Mouse (Mus musculus): Measurements from ENCODE around the gene Runx1.

Runx1 gene

DNA sequence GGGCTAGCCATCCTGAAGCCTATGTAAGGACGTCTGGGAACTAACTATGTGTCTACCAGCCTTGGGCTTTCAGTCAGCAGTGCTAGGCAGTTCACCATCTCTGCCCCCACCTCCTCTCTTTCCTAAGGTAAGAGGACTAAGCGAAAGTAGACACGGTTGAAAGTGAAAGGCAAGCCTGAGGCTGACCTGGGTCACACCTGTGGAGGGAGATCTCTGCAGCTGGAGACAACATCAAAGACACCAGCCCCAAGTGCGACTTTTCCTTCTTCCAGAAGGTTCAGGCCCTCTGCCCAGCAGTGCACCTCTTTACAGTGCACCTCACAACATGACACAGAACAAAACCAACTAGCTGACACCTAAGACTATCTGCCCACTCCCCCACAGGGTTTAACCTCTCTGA is 82.2 kb downstream of the Runx1 start:
- peak; percentile 54 for DNase-seq

DNA sequence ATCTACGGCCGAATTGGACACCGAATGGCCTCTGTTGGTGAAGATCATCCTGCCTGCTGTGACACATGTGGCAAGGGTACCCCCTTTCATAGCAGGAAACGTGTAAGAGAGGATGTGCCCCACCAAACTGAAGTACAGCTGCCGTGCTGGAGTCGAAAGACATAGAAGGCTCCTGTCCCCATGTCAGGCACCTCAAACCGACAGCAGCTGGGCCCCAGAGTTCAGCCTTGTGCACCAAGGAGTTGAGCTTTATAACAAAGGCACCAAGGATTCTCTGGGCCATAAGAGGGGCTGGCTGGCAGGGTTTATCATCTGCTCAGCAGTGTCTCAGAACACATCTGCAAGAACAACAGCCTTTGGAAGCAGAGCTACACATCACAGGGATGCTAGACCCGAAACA is 84.6 kb downstream of the Runx1 start:
- DNase-seq, result peak; percentile 81

DNA sequence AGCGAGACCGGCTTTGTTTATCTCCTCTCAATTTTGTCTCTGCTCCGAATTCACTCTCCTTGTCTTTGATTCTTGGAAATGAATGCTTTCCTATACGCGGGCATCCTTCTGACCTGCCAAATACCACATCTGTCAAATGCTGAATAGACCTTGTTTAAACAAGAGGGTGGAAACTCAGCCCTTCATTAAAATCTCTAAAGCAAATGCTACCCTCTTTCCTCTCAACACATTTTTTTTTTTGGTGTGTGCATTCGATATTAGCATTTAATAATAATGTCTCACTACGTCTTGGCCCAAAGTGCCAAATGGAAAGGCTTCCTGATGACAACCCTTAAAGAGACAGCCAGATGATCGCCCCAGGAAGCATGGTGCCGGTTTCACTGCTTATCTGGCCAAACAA is 85.4 kb downstream of the Runx1 start:
- no peak for DNase-seq

DNA sequence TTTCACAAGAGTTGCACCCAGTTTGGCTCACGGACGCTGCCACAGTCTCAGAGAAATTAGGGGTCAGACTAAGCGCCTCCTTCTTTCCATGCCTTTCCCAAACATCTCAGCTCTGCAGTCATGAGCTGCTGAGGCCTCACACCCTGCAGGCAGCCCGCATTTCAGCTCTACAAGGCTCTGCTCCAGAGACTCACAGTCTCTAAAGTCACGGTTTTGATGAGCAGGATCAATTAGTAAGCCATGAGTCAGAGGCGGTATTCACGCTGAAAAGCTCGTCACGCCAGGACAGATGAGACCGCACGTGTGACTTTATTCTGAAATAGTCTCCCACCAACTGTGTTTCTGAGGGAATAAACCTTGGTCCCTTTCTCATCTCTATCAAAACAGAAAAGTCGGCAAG is 86.0 kb downstream of the Runx1 start:
- DNase-seq, result no peak

DNA sequence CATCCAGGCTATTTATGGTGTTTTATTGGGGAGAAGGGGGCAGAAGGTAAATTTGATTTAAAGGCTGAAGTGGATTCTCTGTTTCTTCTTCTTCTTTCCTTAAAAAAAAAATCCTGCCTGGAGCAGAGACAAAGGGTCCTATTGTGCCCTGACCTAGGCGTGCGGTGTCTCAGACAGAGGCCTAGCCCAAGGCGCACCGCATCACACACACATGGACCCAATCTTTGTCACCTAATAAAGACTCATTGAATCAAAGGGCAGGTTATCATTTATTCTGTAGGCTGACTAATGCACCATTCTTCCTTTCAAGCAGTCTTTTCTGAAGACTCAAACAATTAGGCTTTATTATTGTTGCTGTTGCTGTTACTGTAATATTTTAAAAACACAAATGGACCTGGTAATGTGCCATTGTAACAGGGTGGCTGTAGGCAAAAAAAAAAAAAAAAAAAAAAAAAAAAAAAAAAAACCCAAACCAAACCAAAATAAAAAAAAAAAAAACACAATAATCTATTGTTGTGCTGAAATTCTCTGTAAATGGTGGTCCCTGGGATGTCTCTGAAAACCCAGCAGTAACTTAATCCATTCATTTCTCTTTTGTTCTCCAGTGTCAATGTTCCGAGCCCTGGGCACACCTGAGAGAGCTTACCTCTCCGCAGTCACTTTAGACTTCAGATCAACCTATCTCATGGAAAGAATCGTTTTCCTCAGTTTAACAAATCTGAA is 86.7 kb downstream of the Runx1 start:
- no peak for DNase-seq

DNA sequence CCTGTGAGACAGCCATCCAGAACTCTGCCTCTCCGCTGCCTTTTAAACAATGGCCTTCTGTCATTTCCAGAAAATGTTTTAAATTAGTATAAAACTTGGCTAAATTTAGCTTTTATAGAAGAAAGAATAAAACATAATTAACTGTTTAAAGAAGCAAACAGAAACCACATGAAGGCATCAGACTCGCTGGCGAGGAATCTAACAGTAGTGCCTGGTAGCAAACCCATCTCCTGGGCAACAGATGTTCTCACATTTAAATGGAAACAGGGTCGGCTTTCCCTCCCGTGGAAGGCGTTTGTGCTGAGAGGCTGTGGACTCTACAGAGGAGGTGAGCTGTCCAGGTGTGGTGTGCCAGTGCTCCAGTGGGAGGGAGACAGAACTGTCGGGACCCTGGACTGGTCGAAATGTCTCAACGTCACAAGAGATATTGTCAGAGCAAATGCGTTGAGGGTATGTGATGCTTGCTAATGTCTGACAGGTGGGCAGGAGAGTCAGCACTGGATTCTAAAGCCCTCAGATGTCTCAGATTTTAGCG is 87.4 kb downstream of the Runx1 start:
- no peak for DNase-seq

DNA sequence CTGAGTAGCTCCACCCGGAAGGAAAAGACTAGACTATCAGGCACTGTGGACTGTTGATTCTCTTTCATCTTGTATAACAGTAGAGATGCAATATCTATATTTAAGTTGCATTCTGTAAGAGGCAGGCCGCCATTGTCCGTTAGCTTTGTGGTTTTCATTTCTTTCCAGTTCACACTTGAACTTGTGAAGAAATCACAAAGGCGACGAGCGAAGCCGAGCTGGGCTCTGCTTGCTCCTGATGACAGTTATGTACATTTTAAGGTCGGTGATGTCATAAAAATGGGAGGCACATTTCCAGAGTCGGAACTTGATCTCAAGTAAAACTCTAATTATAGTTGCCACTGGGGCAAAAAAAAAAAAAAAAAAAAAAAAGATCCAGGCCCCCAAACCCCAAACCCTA is 99.1 kb downstream of the Runx1 start:
- no peak for DNase-seq

DNA sequence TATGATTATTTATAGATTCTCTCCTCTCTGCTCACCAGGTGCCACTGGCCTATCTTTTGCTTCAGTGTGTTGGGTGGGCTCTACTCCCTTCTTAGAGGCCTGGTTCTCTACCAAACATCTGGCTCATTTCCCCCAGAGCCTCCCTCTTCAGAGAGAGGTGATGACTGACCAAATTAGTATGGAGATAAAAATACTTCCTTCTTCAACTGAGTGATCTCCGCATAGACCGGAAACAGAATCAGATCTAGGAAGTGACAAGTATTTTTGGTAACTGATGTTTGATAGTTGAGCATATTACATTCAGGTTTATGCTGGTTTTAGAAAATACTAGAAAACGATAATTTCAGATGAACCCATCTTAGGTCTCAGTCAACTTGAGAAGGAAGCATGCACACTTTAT is 101.4 kb downstream of the Runx1 start:
- DNase-seq, result no peak

DNA sequence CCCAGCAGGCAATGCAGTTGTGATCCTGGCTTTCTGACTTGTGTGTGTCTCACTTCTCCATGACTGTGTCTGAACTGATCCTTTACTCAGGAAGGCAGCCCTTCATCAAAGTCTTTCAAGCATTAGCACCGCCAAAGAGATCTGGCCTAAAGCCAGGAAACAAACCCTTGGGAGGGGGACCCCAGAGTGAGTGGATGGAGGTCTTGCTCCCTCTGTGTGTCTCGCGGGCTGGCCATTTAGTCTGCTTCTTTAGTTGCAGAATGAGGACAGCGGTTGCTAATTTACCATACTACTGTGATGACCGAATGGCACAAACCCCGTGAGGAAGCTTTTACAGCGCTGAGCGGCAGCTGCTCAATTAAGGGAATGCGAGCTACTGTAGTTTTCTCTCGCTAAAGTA is 105.3 kb downstream of the Runx1 start:
- DNase-seq, result no peak

DNA sequence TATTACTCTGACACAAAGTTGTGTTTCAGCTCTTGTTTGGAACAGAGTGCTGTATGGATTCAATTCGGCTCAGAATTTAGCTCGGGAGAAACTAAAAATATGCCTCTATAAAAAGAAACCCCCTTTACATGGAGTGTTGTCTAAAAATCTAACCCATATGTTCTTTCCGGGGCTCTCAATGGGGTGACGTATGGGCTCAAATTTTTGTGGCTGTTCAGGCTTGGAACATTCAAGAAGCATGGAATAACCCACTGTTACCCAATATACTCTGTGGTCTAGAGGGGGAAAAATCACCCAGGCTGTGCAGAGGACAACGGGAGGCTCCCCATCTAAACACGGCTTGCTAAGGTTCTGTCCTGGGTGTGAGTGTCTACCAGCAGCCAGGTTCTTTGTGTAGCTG is 106.2 kb downstream of the Runx1 start:
- DNase-seq, result no peak

DNA sequence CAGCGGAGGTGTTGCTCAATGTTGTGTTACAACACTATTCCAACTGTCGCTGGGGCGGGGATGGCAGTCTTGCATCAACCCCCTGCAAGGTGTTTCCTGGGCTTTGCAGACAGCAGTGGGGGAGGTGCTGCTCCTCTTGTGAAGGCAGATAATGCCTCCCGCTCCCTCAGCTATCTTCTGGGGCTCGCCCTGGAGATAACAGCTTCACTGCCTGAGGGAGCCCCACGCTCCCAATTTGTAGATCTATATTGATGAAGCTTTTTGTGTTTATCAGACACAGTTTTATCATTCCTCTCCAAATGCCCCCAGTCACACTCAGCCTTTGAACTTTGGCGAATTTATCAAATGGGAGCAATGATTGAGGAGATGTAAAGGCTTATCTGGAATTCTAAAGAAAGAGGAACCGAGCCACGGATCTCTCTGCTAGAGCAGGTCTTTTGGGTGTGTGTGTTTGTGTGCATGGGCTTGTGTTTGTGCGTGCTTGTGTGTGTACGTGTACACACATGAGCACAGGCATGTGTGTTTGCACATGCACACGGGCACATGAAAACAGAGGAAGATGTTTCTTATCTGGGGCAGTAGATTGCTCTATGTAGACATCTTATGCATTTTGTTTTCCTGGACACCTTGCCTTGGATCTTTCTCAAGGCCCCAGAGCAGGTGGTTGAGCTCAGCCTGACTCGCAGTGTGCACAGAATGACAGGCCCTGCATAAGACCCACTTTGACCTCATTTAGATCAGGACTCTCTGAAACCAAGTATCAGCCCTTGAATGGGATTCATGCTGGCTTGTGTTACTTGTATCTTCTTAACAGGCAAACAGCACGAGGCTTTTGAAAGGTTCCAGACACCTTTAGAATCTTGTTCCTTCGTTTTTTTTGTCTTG is 110.1 kb downstream of the Runx1 start:
- peak; percentile 86 for DNase-seq

DNA sequence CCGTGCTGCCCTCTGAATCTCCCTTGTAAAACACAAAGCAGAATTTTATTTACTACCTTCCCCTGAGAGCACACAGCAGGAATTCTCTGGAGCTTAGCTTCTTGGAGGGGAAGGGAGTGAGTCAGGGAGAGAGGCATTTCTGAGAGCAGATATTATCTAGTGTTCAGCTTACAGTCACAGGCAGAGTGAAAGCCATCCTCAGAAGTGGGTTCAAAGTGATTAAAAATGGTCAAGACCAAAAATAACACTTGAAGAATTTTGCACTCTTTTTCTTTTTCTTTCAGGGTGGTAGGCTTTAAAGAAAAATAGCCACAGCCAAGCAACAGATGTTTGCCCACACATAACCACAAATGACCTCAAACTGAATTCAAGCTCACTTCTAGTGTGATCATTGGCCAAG is 115.8 kb downstream of the Runx1 start:
- DNase-seq, result no peak

DNA sequence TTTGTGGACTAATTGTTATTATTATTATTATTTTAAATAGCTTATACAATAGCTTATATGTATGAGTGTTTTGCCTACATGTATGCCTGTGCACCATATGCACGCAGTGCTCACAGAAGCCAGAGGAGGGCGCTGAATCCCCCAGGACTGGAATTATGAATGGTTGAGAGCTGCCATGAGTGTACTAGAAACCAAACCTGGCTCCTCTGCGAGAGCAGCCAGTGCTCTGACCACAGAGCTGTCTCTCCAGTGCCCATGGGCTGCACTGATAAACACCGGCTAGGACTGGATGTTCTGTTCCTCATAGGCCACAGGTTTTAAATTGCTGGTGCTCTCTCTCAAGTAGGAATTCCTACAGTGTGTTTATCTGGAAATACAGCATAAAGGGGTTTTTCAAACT is 117.2 kb downstream of the Runx1 start:
- DNase-seq, result peak; percentile 67

DNA sequence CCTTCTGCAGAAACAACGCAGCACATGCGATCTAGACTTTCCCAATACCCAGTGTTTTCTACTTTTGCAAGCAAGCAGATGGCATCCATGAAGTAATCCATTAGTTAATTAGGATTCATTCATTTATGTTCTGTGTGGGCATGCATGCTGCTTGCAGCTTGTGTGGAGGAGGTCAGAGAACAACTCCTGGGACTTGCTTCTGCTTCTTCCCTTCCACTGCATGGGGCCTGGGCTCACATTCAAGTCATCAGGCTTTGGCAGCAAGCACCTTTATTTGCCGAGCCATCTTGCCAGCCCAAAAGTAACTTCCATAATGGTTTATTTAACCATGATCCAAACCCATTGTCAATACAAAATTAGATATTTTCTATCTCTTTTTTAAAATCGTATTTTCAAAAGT is 118.2 kb downstream of the Runx1 start:
- no peak for DNase-seq

DNA sequence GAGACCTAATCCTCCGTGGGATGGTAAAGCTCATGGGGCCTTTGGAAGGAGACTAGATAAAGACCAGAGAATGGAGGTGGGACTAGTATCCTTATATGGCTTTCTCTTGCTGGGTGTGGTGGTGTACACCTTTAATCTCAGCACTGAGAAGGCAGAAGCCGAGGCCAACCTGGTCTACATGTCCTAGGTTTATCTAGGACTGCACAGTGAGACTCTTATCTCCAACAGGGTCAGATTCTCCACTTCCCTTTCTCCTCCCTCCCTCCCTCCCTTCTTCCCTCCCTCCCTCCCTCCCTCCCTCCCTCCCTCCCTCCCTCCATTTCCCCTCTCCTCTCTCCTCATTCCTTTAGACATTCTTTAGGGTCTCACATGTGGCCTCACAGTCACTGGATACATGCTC is 118.8 kb downstream of the Runx1 start:
- no peak for DNase-seq

DNA sequence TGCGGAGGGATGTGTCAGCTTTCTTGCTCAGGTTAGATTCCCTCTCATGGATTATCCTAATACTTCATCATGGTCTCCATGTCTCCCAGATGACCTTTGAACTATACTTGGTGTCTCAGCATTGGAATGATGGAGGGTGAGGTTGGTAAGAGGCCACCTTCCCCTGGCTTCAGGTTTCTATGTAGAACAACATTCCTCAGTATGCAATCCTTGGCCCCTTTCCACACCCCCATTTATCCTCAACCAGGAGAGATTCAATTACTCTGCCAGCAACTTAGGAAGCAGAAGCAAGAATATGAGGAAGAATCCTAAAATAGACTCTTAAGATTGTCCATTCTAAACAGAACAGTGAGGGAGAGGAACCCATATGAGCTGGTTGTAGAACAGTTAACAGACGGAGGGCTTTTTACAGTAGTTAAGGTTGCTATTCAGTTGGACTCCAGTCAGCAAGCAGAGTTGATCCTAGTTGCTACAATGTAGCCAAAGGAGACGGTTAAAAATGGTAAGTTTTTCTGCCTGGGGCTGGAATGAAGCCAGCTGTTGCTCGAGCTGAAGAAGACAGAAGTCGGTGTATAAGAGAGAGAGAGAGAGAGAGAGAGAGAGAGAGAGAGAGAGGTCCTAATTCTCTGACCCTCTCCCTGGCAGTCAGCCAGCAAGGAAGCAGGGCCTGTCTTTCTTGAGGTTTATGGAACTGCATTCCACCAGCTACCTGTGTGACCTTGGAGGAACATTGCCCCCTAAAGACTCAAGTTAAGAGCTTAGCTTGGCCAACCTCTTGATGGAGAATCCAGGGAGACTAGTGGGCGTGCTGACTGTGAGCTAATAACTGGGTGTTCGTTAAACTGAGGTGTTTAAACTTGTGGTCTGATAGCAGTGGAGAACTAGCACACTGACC is 120.1 kb downstream of the Runx1 start:
- DNase-seq, result no peak

DNA sequence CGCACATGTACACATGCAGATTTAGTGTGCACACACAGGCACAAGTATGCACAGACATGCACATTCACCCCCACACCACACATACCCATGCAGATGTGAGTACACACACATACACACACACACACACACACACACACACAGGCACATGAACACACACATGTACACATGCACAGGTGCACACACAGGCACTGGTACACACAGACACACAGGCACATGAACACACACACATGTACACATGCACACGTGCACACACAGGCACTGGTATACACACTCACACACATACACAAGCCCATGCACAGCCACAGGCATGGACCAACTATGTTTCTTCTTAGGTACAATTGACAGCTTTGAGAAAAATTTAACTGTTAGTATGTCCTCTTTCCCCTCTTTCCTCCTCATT is 122.1 kb downstream of the Runx1 start:
- DNase-seq, result no peak

DNA sequence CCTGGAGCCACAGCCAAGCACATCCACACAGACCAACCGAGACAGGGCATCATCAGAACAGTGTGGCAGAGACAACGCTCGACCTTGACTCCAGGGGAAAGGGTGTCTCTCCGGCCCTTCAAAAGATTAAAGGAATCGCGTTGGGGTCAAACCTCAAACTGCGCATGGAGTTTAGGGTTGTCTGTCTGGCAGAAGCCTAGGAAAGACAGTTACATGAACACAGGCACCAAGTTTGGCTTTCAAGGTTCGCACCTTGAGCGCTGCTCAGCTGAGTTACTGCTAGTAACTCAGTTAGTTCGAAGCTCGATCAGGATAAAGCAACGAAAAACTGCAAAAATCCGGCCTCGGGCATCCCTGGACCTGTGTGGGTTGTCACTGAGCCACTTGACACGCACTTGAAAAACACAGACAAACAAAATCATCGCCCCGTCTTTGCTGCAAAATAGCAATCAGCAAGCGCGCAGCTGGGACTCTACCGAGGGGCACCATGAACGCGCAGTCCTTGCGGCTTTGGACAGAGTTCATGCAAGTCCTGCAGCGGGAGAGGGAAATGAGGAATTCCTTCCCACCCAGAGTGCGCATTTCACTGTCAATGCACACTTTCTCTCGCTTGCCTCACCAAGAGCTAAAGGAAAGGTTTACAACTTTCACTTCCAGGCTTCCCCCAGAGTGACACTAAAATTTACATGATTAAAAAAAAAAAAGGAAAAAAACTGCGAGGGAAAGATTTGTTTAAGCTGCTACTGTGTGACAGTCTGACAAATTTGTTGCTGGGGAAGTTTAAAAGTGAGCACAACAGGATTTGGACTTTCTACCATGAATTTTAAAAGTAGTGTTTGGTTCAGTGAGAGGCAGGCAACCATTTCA is 126.2 kb downstream of the Runx1 start:
- peak; percentile 50 for DNase-seq

DNA sequence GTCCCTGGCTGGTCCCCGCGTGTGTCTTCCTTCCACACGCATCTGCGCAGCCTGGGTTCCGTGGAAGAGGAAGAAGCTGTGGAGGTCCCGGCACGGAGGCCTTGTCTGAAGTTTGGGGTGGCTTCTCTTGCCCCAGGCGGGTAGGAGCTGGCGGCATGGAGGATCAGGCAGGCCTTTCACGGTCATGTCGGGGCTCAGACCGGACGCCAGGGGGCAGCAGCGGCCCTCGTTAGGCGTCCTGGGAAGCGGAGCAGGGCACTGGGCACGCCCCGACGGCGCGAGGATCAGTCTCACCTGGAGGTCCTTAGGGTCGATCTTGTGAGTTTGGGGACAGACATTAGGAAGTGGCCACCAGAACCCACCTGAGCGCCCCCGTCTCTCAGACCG is 127.3 kb downstream of the Runx1 start:
- peak; percentile 99 for DNase-seq

DNA sequence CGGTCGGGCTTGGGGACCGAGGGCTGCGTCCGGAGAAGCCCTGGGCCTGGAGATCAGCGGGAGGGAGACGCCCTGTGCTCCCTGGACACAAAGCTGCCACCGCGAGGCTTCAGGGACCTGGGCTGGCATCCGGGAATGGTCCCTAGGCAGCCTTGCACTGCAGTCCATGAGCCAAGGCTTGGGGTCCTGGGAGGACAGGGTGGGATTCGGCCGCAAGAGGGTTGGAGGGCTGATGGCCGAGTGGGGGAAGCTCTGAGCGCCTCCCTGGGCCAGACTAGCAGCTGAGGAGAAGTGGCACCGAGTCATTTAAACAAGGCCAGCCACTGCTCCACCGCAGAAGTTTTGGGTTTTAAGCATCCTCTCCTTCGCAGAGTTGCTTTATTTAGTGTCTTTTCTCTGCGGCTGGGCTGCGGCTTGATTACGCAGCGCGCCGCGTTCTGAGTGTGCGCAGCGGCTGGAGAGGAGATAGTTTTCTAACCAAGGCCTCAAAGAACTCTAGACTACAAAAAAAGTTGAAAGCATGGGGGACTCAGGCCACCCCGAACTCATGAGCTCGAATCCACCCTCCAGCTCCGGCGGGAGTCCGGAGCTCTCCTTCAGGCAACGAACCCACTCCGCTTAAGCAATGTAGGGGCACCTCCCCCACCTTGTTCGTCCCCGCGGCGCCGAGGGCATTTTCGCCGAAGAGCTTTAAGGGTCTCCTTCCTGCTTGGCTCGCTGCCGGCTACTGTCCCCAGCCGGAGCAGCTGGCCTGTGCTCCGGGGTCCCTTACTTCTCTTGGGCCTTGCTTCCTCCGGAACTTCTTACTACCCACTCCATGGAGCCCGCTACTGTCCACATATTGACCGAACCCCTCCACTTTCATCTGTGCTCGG is 128.0 kb downstream of the Runx1 start:
- peak; percentile 75 for DNase-seq

DNA sequence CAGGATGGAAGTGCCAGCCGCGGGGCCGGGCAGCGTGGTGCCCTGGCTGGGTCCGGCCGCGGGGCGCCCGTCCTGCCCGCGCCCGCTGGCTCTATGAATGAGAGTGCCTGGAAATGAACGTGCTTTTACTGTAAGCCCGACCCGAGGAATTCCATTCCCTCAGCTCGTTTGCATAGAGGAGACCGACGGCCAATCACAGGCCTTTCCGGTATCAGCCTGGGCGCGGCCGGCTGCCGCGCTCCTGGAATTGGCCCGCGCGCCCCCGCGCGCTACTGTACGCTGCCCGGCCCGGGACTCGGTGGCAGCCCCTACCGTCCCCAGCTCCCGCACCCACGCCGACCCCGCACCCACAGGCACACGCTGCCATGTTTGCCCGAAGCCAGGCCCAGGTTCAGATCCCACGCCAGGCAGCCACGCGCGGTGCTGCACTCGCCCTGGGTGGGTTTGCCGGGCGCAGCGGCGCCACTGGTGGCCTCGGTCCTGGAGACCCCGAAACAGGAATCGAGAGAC is 128.7 kb downstream of the Runx1 start:
- DNase-seq, result peak; percentile 82

Data from thymus, postnatal 4 days (tissue).